Mouse (Mus musculus) thymus, adult 2 months (tissue): ENCODE measurements around the gene Cabp1.

Source experiments
- CTCF ChIP-seq: fragments of 200-500 bp; IDR thresholded peaks from 2 replicates; pipeline ENCODE4 v1.5.1; 2012; ENCODE audit warnings: mild to moderate bottlenecking, control low read depth, low read length, moderate library complexity, borderline replicate concordance; ENCODE audit not compliant: control insufficient read depth, poor library complexity, insufficient read depth; ENCODE audit errors: extremely low read depth
- POLR2A ChIP-seq: fragments of 200-500 bp; IDR thresholded peaks from 2 replicates; pipeline ENCODE4 v1.6.1; 2012; ENCODE audit warnings: mild to moderate bottlenecking, low read length, control low read depth, moderate library complexity; ENCODE audit not compliant: control insufficient read depth, poor library complexity, insufficient read depth; ENCODE audit errors: extremely low read depth

GRCm38 (mm10) chr5:115152132-115152956 lies 41.8 kb downstream of the Cabp1 start:
- TF ChIP-seq CTCF (no peak), POLR2A (no peak)
